Mouse (Mus musculus) liver, embryonic 14.5 days (tissue): Measurements from ENCODE around the gene Rxylt1.

Experiments
- CTCF ChIP-seq: IDR thresholded peaks from 2 replicates; pipeline ENCODE4 v1.5.1; 2016; ENCODE audit warnings: antibody characterized with exemption, low read depth, control low read depth
- EP300 ChIP-seq: IDR thresholded peaks from 2 replicates; pipeline ENCODE4 v1.6.1; 2016; ENCODE audit warnings: antibody characterized with exemption, low read depth

DNA sequence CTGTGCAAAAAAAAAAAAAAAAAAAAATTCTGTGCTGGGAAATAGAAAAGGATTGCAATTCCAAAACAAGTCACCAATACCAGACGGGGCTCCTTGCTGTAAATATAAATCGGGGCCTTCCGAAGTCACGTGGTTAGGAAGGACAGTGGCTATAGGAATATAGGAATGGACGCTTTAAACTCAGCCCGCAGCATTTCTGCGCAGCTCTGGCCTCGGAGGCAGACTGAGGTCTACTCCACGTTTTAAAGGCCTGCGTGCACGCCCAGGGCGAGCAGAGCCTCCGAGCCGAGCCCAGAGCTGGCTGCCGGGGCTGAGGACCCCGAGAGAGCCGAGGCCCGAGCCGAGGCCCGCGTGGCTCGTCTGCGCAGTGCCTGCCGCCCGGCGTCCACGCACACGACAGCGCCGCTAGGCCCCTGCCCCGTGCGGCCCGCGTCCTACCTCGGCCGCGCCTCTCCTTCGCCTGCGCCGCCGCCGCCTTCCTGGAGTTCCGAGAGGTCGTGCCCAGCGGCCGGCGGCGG, 650 bp downstream of the Rxylt1 start:
- TF ChIP-seq CTCF (no peak), EP300 (no peak)
